Mouse (Mus musculus): ENCODE results near the gene Dnaaf3.
A peak's percentile ranks its signal among the peaks of the same experiment; 100 is the strongest.

Dnaaf3 gene

DNA sequence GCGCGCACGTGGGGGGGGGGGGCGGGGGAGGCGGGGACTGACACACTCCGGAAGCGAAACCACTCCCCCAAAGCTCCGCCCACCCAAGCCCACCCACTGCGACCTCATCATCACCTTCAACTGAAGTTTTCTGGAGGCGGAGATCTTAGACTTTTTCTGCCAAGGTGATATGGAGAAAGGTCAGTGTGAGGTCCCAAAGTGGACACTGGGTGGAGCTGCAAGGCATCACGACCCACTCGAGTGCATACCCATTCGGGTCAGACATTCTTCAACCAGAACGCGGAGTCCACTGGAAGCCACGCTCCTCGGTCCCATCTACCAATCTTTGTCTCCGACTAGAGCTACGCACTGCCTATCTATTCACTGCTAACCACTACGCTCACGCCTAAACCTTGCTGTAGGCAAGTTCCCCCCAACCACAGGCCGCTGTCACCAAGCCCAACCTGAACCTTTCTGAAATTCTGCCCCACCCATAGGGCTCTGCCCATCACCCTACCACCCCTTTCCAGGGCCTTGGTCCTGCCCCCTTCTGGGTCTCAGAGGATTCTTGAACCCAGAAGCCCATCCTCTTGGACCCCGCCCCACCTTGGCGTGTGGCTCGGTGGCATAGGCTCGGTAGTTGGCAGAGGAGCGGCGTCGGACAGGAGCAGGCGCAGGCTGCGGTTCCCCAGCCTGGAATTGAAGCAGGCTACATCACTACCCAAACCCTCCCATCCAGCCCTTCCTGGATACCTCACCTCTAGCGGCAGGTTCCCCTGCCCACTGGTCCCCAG lies 10.8 kb downstream of the Dnaaf3 start:
- no peak for ATAC-seq (ENCODE audit: low TSS enrichment)

DNA sequence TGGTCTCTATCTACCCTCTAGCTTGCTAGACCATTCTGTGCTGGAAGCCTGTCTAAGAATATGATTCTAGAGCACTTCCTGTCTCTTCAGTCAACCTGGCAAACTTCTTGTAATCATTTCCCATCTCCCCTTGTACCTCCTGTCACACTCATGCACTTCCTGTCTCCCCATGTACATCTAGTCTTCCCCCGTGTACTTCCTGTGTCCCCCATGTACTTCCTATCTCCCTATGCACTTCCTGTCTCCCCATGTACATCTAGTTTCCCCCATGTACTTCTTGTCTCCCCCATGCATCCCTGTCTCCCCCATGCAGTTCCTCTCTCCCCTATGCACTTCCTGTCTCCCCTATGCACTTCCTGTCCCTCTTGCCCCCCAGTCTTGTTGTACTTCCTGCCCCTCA lies 13.8 kb downstream of the Dnaaf3 start:
- no peak for ATAC-seq (ENCODE audit: low TSS enrichment)

DNA sequence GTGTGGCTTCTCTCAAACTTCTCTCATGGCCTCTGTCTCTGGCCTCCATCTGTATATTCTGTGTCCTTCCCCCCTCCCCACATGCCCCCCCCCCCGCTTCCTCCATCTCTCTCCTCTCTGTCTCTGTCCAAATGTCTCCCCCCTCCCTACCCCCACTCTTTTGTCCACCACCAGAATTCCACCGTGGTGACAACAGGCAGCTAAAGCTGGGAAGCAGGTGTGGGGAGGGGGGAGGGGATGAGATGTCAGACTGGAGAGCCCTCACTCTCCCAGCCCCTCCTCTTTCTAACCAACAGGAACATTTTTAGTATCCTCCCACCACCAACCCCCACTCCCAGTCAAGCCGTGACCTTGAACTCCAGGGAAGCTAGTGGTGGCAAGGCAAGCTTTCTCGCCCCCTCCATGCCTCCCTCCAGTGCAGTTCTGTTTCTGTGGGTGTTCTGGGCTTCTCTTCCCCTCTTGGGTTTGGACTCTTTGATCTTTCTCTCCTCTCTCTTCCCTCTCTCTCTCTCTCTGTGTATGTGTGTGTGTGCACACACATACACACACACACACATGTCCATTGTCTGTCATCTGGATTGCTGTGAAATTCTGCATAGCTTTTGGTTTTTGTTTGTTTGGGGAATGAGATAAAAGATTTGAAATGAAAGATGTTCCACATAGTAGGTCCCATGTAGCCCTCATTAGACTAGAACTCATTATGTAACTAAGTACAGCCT lies 15.8 kb downstream of the Dnaaf3 start, which contains the start of gene Tnnt1:
Gene Tnnt1, minus strand, starts transcription at position 51 of the 719 bp plus-strand sequence.
- ATAC-seq (ENCODE audit: low TSS enrichment): no peak

DNA sequence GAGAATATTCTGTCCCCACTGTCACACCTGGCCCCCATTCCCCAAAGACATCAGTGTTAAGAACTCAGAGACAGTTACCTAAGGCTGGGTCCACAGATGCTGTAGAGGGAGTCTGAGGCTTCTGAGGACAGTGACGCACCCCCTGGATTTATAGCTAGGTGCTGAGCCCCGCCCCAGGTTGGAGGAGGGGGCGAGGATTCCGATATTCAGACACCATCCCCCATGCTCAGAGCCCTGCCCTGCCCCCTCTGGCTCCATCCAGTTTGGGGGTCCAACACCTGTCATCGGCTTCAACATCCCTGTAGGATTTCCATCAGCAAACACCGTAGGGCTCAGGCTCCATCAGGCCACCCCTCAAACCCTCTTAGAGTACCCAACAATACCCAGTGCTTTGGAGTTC lies 16.4 kb downstream of the Dnaaf3 start:
- ATAC-seq (ENCODE audit: low TSS enrichment): no peak

DNA sequence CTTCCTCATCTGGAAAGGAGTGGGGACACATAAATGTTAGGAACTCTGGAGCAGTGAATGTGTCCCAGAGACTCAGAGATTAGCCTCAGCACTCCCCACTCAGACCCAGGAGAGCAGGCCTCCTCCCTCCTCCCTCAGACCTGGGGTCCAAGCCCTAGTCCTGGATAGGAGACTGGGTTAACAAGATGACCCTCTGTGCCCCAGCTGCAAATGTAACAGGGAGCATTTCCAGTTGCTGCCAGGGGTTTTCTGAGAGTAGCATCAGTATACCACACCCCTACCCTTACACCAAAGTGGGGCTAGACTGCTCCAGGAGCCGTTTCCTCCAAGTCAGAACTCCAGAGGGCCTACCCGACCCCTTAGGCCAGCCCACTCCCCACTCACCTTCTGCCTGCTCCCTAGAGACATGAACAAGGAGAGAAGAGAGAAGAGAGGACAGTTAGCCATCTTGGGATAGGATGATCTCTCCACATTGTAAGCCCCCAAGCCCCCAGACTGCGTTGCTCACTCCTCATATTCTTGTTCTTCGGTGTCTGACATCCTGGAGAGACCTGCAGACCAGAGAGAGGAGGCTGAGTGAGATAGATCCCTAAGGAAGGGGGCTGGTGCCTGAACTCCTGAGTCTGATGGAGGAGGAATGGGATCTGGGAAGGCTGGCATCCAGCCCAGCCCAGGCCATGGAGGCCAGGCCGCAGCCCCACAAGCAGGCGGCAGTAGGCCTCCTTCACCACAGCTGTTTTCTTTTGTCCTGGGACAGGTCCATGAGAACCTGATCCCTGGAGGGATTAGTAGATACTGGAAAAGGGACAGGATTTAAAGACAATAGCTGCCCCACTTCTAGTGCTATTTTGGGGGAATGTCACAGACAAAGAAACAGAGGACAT lies 18.2 kb downstream of the Dnaaf3 start:
- no peak for ATAC-seq (ENCODE audit: low TSS enrichment)

DNA sequence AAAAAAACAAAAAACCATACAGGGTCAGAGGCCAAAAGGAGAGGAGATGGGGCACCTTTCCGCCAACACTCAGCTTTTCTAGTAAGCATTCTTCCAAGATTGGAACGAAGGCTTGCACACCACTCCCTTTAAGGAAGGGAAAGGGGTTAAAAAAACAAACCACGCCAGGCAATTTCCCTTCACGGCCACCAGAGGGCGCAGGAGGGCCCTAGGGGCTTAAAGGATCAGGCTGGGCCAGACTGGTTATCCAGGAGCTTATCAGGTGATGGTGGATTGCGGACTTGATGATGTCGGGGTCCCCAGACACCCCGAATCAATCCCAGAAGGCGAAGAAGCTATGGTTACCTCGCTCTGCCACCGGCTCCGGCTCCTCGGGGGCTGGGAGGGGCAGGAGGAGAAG lies 19.0 kb downstream of the Dnaaf3 start:
- no peak for ATAC-seq (ENCODE audit: low TSS enrichment)

DNA sequence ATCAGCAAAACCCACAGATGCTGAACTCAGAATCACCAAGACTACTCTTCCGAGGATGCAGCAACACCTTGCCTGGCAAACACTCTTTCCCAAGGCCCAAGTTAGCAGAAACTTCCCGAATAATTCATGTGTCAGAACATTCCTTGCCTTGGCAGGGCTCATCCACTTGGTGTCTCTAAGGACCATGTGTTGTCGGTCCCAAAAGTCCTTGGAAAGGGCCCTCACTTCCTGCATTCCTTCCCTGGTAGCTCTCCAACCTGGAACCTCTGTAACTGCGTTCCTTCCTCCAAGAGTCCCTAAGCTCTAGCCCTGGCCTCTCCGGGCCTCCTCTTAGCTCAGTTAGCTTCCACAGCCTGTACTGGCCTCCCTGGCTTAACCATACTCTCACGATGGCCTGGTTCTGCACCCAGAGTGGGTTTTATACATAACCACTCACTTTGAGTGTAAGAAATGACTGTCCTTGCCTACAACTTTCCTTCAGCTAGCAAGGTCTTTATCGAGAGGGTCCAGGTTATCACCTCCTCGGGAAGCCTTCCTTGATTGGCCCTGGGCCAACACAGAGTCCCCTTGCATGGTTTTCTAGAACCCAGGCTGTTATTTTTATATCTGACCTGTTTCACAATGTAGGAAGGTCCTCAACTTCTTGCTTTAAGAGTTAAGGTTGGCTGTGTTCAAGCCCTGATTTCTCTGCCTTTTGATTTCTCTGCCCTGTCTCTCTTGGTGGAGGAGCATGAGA lies 20.6 kb downstream of the Dnaaf3 start:
- no peak for ATAC-seq (ENCODE audit: low TSS enrichment)

DNA sequence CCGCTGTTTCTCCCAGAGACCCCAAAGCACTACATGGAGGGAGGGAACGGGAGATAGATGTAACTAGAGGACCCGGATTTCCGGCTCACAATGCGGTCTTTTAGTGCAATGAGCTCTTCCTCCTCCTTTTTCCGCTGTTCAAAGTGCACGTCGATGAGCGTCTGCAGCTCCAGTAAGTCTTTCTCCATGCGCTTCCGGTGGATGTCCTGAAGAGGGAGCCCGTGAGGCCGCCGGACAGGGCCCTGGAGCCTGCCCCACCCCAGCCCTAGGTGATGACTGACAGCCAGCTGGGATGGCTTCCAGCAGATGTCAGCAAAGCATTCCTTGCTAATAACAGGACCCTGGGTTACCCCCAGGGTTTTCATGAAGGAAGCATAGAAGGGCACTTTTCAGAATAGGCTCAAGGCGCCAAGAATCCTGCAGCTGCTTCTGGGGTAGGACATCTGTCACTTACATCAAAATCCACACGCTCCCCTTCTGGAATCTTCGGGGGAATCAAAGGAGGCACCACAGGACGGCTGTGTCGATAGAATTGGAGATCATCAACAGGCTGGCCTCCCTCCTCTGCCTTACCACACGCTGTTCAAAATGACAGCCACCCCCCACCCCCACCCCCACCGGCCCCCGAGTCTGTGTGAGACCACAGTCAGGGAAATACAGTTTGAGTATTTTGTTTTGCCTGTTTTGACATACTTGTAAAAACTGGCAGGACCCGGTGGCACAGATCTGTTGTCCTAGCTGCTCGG lies 22.2 kb downstream of the Dnaaf3 start:
- ATAC-seq (ENCODE audit: low TSS enrichment): 0 out of 2 replicates have a peak, but pooled peaks have one; percentile 40

DNA sequence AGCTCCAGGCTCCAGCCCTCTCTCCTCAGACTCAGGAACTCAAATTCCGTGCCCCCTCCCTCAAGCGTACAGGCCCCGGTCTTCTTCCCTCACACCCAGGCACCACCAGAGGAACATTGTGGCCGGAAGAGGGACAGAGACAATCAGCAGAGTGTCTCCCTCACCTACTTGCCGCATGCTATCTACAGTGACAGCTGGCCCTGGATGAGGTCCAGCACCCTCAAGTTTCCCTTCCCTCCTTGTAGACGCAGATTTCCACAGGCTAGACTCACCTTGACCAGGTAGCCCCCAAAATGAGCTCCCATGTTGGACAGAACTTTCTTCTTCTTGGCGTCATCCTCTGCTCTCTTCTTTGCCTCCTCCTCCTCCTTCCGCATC lies 23.5 kb downstream of the Dnaaf3 start:
- no peak for ATAC-seq (ENCODE audit: low TSS enrichment)

DNA sequence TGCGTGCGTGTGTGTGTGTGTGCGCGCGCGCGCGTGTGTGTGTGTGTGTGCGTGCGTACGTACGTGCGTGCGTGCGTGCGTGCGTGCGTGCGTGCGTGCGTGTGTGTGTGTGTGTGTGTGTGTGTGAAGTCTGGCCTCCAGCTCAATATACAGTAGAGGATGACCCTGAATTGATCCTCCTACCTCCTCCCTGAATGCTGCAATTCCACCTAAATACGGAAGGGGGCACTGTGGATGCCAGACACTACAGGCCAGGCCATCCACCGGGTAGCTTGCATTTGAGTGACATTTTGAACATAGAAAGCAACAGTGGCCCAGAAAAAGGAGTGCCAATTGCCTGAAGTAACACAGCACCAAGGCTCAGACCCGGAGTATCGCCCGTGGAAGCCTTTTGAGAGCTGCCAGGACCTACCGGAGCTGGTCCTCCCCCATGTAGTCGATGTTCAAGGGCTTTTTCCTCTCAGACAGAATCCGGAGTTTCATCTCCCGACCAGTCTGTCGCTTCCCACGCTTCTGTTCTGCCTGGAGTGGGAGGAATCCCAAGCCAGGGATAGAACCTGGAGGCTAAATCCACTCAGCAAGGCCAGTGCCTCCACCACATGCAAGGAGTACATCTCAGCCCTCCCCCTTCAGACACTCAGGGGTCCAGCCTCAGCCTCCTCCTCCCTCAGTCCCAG lies 24.1 kb downstream of the Dnaaf3 start:
- ATAC-seq (ENCODE audit: low TSS enrichment): peak; percentile 77

DNA sequence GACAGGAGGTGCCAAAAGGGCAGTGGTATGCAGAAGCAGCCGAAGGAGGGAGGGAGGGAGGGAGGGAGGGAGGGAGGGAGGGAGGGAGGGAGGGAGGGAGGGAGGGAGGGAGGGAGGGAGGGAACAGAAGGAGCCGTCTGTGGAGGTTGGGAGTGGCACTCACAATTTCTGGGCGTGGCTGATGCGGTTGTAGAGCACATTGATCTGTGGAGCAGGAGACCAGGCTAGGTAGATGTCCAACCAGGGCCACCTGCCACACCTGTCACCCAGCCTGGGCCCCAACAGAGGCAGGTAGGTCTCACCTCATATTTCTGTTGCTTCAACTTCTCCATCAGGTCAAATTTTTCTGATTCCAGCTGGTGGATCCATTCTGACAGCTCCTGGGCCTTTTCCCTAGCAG lies 25.0 kb downstream of the Dnaaf3 start:
- no peak for ATAC-seq (ENCODE audit: low TSS enrichment)

DNA sequence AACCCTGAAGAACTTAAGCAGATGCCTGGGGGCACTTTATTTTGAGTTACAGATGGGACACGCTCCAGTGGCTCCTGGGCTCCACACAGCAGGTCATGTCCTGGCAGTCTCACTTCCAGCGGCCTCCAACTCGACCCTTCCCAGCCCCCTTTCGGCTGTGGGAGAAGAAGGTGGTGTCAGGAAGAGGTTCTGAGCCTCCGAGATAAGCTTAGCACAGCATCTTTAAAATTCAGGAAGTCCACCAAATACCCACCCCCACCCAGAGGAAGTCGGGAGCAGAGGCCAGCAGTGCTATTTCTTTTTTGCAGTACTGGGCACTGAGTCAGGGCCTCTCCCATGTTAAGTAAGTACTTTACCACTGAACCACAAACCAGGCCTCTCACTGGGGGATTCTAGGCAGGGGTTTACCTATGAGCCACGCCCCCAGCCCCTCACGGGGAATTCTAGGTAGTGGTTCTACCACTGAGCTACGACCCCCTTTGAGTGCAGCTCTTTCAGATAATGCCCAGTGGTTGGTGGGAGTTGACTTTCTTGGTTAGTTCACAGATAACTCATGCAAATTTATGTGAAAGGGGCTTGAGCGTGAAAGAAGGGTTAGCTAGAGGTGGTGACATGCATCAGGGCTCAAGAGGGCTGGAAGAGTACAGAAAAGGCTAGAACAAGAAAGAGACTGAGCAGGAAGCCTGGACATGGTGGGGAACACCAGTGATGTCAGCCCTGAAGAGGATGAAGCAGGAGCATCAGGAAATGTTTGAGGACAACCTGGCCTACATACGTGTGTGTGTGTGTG lies 27.4 kb downstream of the Dnaaf3 start:
- ATAC-seq (ENCODE audit: low TSS enrichment): no peak

DNA sequence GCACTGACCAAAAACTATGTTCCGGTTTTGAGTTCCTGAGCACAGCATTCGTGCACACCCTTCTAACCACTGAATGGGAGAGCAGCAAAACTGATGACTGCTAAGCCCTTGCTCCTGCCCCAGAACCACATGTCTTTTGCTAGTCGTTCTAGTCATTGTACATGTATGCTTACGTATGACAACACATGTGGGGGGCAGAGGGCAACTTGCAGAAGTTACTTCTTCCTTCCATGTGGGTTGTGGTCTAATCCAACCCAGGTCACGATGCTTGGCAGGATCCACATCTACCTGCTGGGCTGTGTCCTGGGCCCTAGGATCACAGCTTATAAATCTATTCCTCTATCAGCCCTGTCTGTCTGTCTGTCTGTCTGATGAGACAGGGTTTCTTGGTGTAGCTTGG lies 28.4 kb downstream of the Dnaaf3 start:
- ATAC-seq (ENCODE audit: low TSS enrichment): no peak

DNA sequence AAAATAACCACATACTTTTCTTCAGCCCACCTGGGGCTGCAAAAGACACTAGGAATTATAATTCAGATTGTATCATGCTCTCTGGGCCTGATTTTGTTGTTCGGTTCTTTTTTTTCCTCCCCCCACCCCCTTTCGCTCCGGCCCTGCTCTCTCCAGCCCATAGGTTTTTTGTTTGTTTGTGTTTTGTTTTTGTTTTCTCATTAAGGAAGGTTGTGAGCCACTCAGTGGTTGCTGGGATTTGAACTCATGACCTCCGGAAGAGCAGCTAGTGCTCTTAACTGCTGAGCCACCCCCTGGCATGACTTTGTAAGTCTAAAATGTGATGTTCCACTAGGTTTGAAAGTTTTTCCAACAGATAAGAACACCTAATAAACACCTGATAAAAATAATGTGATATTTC lies 29.2 kb downstream of the Dnaaf3 start:
- no peak for ATAC-seq (ENCODE audit: low TSS enrichment)

DNA sequence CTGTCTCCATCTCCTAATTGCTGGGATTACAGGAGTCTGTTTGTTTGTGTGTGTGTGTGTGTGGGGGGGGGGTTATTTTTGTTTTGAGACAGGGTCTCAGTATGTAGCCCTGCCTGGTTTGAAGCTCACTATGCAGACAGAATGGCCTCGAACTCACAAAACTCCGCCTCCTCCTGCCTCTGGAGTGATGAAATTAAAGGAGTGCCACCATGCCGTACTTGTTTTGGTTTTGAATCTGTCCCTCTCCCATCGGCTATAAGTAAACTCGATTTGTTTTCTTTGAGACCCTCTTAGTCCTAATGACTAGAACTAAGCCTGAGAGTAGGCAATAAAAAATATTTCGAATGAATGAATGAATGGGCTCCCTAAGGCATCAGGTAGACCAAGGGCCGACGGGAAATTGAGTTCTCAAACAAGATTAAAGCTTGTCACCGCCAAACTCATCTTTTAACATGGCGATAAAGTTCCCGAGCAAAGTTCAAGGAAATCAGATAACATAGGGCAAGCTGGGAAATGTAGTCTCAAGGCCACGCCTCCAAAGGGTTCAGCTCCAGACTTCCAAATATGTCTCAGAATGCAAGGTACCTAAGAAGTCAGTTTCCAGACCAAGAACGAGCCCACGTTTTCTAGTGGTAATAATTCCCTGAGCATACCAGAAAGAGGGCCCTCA lies 29.7 kb downstream of the Dnaaf3 start:
- ATAC-seq (ENCODE audit: low TSS enrichment): peak; percentile 29

DNA sequence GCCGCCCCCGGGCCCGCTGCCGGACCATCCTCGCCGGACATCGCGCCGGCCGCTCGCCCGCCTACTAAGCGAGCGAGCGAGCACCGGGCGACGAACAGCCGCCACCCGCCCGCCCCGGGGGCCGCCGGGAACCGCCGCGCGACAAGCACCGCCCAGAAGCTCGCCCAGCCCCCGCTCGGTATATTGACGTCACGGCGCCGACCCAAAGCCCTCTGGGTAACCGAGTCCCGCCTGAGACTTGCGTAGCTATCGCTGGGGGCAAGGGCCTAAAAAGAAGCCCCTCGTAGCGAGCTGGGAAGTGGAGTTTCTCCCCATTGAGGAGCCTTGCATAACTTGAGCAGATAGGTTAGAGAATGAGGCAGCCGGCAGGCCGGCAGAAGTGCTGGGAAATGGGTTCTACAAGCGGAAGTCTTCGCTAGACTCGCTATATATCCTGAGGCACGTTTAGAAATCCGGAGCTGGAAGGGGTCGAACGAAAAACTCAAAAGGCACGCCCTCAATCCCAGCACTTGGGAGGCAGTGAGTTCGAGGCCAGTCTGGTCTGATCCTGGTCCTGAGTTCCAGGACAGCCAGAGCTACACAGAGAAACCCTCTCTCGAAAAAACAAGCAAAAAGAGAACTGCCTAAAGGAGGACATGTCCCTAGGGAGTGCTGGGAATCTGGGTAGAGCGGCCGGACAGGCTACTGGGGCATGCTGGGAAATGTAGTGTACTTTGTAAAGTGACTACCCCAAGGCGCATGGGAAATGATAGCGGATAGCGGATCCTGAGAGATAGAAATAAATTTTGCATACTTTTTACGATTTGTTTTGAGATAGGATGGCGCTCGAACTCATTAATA lies 30.5 kb downstream of the Dnaaf3 start, which contains the start of gene Ppp1r12c:
Gene Ppp1r12c, minus strand, starts transcription at position 123 of the 840 bp plus-strand sequence.
- ATAC-seq (ENCODE audit: low TSS enrichment): peak; percentile 87

DNA sequence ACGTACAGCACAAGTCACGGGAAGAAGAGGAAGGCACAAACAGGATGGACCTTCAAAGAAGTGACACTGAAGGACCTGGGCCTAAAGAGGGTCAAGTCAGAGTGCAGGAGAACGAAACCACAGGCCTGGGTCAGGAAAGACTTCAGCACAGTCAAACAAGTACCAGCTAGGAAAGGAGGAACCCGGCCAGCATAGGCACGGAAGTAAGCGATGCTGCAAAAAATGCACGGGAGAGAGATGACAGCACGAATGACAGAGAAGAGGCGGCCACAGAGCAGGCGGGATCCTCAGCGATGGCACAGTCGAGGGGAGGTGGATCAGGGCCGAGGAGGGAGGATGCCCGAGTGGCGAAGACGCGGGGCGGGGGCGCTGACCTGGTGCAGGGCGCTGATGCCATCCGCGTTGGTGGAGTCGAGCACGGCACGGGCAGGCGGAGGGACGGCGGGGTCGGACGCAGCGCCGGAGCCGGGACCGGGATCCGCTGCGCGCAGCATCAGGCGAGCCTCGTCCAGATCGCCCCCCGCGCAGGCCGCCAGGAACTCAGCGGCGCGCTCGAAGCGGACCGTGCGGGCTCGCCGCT lies 31.3 kb downstream of the Dnaaf3 start:
- ATAC-seq (ENCODE audit: low TSS enrichment): peak; percentile 27; the same call in 1 of the 2 replicates

Data from frontal cortex, adult (tissue).